Mouse (Mus musculus) myocyte (in vitro differentiated cells): Measurements from ENCODE around the gene Xlr3a.

ENCODE experiments used
- MYOD1 ChIP-seq, 3 experiments: IDR thresholded peaks; one replicate each; pipeline ENCODE4 v1.6.1; 2011; ENCODE audit warnings: control low read depth in 2 of 3, low read depth in 2 of 3, mild to moderate bottlenecking in 2 of 3, moderate library complexity in 1 of 3; ENCODE audit not compliant: insufficient read length in 2 of 3, control insufficient read depth in 1 of 3
- POLR2A ChIP-seq: IDR thresholded peaks from one replicate; pipeline ENCODE4 v1.6.1; 2011; ENCODE audit warnings: low read depth, mild to moderate bottlenecking, control low read depth, moderate library complexity; ENCODE audit not compliant: insufficient read length
- POLR2AphosphoS2 ChIP-seq: IDR thresholded peaks from one replicate; pipeline ENCODE4 v1.6.1; 2011; ENCODE audit warnings: low read depth, control low read depth; ENCODE audit not compliant: insufficient read length
- USF1 ChIP-seq: IDR thresholded peaks from one replicate; pipeline ENCODE4 v1.6.1; 2011; ENCODE audit warnings: low read depth, mild to moderate bottlenecking, control low read depth, moderate library complexity

DNA sequence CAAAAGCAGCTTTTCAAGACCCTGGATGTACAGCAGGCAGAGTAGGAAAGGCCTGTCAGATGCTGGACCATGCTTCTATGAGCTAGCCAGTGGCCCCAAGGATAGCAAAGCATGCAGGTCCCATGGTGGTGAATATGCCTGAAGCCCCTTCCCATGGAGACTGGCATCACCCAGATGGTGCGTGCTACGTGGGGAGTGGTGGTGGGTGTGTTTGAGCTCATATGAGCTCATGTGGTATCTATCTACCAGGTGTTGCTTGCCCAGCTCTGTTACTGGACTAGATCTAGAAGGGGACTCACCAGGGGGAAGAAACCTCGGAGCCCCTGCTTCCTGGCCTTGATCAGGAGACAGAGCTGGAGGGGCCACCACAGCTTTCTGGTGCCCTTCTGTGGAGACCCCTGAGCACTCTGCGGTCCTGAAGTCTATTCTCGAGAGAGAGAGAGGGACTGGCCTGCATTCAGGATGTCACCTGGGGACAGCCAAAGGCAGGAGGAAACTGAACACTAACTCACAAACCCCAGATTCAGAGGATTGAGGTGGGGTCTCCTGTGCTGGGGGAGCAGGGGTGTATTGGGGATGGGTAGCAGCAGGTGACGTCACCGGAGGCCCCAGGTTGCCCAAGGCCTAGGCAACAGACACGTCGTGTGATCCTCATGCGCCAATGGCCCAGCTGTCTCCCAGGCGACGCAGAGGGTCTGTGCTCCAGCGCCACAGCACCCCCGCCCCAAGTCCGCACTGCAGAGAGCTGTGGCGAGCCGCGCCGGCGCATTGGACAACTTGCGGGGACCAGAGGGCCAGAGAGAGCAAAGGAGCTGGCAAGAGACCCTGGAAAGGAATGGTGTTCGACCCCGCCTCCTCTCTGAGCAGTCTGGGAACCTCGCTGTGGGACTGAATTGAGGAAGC, 33.1 kb downstream of the Xlr3a start:
- TF ChIP-seq USF1, result no peak
- no peak for TF ChIP-seq POLR2AphosphoS2
- TF ChIP-seq POLR2A, result no peak
- TF ChIP-seq MYOD1 (IDR thresholded peaks at IDR 0.05; ENCODE audit: control insufficient read depth in 1 of 3, insufficient read length in 2 of 3, low read depth in 2 of 3), result no peak
